Mouse (Mus musculus) liver, adult 2 months (tissue): ENCODE measurements around the gene Fam171a2.

ENCODE experiments used
- CTCF ChIP-seq: fragments of 200-500 bp; IDR thresholded peaks from 2 replicates; pipeline ENCODE4 v1.5.1; 2011; ENCODE audit warnings: low read depth, low read length, control low read depth
- POLR2A ChIP-seq: fragments of 200-500 bp; IDR thresholded peaks from 2 replicates; pipeline ENCODE4 v1.6.1; 2011; ENCODE audit warnings: low read length, control low read depth; ENCODE audit not compliant: insufficient read depth; ENCODE audit errors: extremely low read depth

- TF ChIP-seq POLR2A (no peak), CTCF (no peak)
These were observed 7.2 kb downstream of the Fam171a2 start for GRCm38 (mm10) chr11:102440255-102440654.
